Mouse (Mus musculus) heart, postnatal 0 days (tissue): ENCODE results near the gene 1810049J17Rik. TPM values are rescaled to one million over a fixed set of nuclear protein-coding genes. Genes with fewer than 3 reads are reported as not detected.

Experiments
- ATAC-seq: fragments of 200-750 bp; cut with Nextera tagmentation; 2 replicates; pipeline ENCODE4 v1.8.0; 2017; ENCODE audit warnings: low read depth, moderate number of reproducible peaks, moderate library complexity; ENCODE audit not compliant: insufficient read depth
- DNase-seq: peaks from one replicate; pipeline ENCODE4 v3.0.0-alpha.2; 2016; ENCODE audit warnings: low spot score
- H3K27ac ChIP-seq: fragments of 300-500 bp; sonication (generic); 2 replicates; pipeline ENCODE4 v1.5.1; 2014; ENCODE audit warnings: low read depth, mild to moderate bottlenecking
- H3K27me3 ChIP-seq: fragments of 300-500 bp; sonication (generic); 2 replicates; pipeline ENCODE4 v1.6.1; 2014; ENCODE audit warnings: low read length, mixed read lengths; ENCODE audit not compliant: control insufficient read depth, insufficient read depth
- H3K36me3 ChIP-seq: fragments of 300-500 bp; sonication (generic); replicated peaks from 2 replicates; pipeline ENCODE4 v1.6.1; 2014; ENCODE audit warnings: low read length, mixed read lengths; ENCODE audit not compliant: control insufficient read depth, insufficient read depth
- H3K4me1 ChIP-seq: fragments of 300-500 bp; sonication (generic); 2 replicates; pipeline ENCODE4 v1.6.1; 2014; ENCODE audit warnings: antibody characterized with exemption; ENCODE audit not compliant: control insufficient read depth, insufficient read depth
- H3K4me2 ChIP-seq: fragments of 300-500 bp; sonication (generic); 2 replicates; pipeline ENCODE4 v1.6.1; 2014; ENCODE audit warnings: low read depth, mild to moderate bottlenecking, low read length, moderate library complexity
- H3K4me3 ChIP-seq: fragments of 300-500 bp; sonication (generic); 2 replicates; pipeline ENCODE4 v1.5.1; 2014; ENCODE audit warnings: low read depth, low read length
- H3K9ac ChIP-seq: fragments of 300-500 bp; sonication (generic); replicated peaks from 2 replicates; pipeline ENCODE4 v1.6.1; 2014; ENCODE audit warnings: low read depth, low read length, mixed read lengths
- H3K9me3 ChIP-seq: fragments of 300-500 bp; sonication (generic); replicated peaks from 2 replicates; pipeline ENCODE4 v1.6.1; 2016; ENCODE audit warnings: low read length; ENCODE audit not compliant: control insufficient read depth
- CTCF ChIP-seq: IDR thresholded peaks from 2 replicates; pipeline ENCODE4 v1.5.1; 2016; ENCODE audit warnings: antibody characterized with exemption, control low read depth, low read depth
- EP300 ChIP-seq: IDR thresholded peaks from 2 replicates; pipeline ENCODE4 v1.6.1; 2016; ENCODE audit warnings: antibody characterized with exemption, low read depth
- WGBS: fragments of 180-500 bp; shearing (Covaris S2); extraction: QIAGEN DNeasy Blood & Tissue Kit; methylation state at CpG from one replicate; pipeline ENCODE4 v1.1.7; 2014; 5-methylcytosine and 5-hydroxymethylcytosine counted together
- polyA plus RNA-seq: library from polyadenylated mRNA; unstranded; fragments of >200 nt; fragmentation: Nextera tagmentation; extraction: Ambion mirVana; gene quantifications from 2 replicates; pipeline ENCODE4 v1.2.1, GENCODE M21; 2015
- total RNA-seq: library from RNA; depleted of rRNA; stranded (reverse); fragments of >200 nt; gene quantifications from 2 replicates; pipeline ENCODE4 v1.2.3, GENCODE M21; 2014; ENCODE audit warnings: low replicate concordance

1810049J17Rik gene
- total and polyA plus RNA-seq, 2 experiments from 2014 or later, result 0.44 TPM; not detected in 1

GRCm38 (mm10) chr15:12341401-12341758 lies 19.7 kb upstream of the 1810049J17Rik start:
- DNase-seq (no peak), ATAC-seq (no peak)
- WGBS, result 46% methylated on average over 4 of the region's 4 CpGs
- 0 out of 2 replicates have a peak, but pooled peaks cover 3% of the 10 kb centered on the region for H3K4me1 ChIP-seq
- no peak overlapping the region for H3K4me2 ChIP-seq
- TF ChIP-seq EP300 (no peak), CTCF (no peak)
- peaks cover 23% of the 10 kb centered on the region for H3K36me3 ChIP-seq
- H3K9me3 ChIP-seq, result no peaks in the 10 kb centered on the region
- no peak overlapping the region for H3K9ac ChIP-seq
- H3K27me3 ChIP-seq, result no peaks in the 10 kb centered on the region
- no peak overlapping the region for H3K4me3 ChIP-seq
- H3K27ac ChIP-seq, result no peak overlapping the region

GRCm38 (mm10) chr15:12340536-12341400 lies 19.1 kb upstream of the 1810049J17Rik start:
- Histone ChIP-seq H3K9ac (no peak overlapping the region), H3K4me3 (no peak overlapping the region), H3K4me2 (no peak overlapping the region), H3K4me1 (0 out of 2 replicates have a peak, but pooled peaks cover 5% of the 10 kb centered on the region), H3K27ac (no peak overlapping the region), H3K9me3 (no peaks in the 10 kb centered on the region), H3K27me3 (no peaks in the 10 kb centered on the region), H3K36me3 (peaks cover 23% of the 10 kb centered on the region)
- TF ChIP-seq EP300 (no peak), CTCF (no peak)
- 56% methylated on average over 5 of the region's 5 CpGs for WGBS
- no peak for DNase-seq
- ATAC-seq, result no peak

- 0 out of 2 replicates have a peak, but pooled peaks cover 12% of the 10 kb centered on the region for H3K4me1 ChIP-seq
- H3K9ac ChIP-seq, result no peak overlapping the region
- H3K4me2 ChIP-seq, result no peak overlapping the region
- DNase-seq (no peak), ATAC-seq (no peak)
- H3K9me3 ChIP-seq, result no peaks in the 10 kb centered on the region
- 51% methylated on average over 3 of the region's 3 CpGs for WGBS
- TF ChIP-seq EP300 (no peak), CTCF (no peak)
- no peaks in the 10 kb centered on the region for H3K36me3 ChIP-seq
- no peaks in the 10 kb centered on the region for H3K27me3 ChIP-seq
- H3K27ac ChIP-seq, result no peak overlapping the region
- H3K4me3 ChIP-seq, result no peak overlapping the region
These were observed 16.1 kb upstream of the 1810049J17Rik start for GRCm38 (mm10) chr15:12337779-12338137.

GRCm38 (mm10) chr15:12337030-12337778 lies 15.5 kb upstream of the 1810049J17Rik start:
- H3K9me3 ChIP-seq, result no peaks in the 10 kb centered on the region
- H3K27me3 ChIP-seq, result no peaks in the 10 kb centered on the region
- H3K4me1 ChIP-seq, result 0 out of 2 replicates have a peak, but pooled peaks cover 12% of the 10 kb centered on the region
- WGBS, result 69% methylated on average over 4 of the region's 4 CpGs
- no peak overlapping the region for H3K4me3 ChIP-seq
- no peak for TF ChIP-seq EP300
- TF ChIP-seq CTCF, result no peak
- no peak overlapping the region for H3K4me2 ChIP-seq
- no peaks in the 10 kb centered on the region for H3K36me3 ChIP-seq
- ATAC-seq (no peak), DNase-seq (peak; percentile 47)
- no peak overlapping the region for H3K27ac ChIP-seq
- no peak overlapping the region for H3K9ac ChIP-seq

- no peak overlapping the region for H3K4me3 ChIP-seq
- no peaks in the 10 kb centered on the region for H3K9me3 ChIP-seq
- DNase-seq (no peak), ATAC-seq (no peak)
- no peak overlapping the region for H3K9ac ChIP-seq
- H3K27ac ChIP-seq, result no peak overlapping the region
- no peaks in the 10 kb centered on the region for H3K27me3 ChIP-seq
- no peak overlapping the region for H3K4me2 ChIP-seq
- peaks cover 30% of the 10 kb centered on the region; the same call in 1 of the 2 replicates for H3K4me1 ChIP-seq
- no peaks in the 10 kb centered on the region for H3K36me3 ChIP-seq
- no peak for TF ChIP-seq EP300
- 67% methylated on average over 4 of the region's 4 CpGs for WGBS
These were observed 12.7 kb upstream of the 1810049J17Rik start for GRCm38 (mm10) chr15:12334381-12334780.
